Mouse (Mus musculus) embryonic facial prominence, embryonic 11.5 days (tissue): ENCODE results near the gene Apoa4. TPM values are rescaled to one million over a fixed set of nuclear protein-coding genes. Genes with fewer than 3 reads are reported as not detected.

Experiments
- ATAC-seq: fragments of 200-750 bp; cut with Nextera tagmentation; replicated peaks from 2 replicates; pipeline ENCODE4 v1.8.0; 2017; ENCODE audit warnings: low read depth; ENCODE audit not compliant: insufficient number of reproducible peaks, low FRiP score, low TSS enrichment
- DNase-seq: peaks from one replicate; pipeline ENCODE4 v3.0.0-alpha.2; 2015; ENCODE audit warnings: low spot score
- H3K27ac ChIP-seq: fragments of 300-500 bp; sonication (generic); replicated peaks from 2 replicates; pipeline ENCODE4 v1.5.1; 2014; ENCODE audit warnings: mild to moderate bottlenecking, low read depth, low read length, control low read depth
- H3K27me3 ChIP-seq: fragments of 300-500 bp; sonication (generic); 2 replicates; pipeline ENCODE4 v1.6.1; 2014; ENCODE audit warnings: mild to moderate bottlenecking, low read length, moderate library complexity, mixed read lengths; ENCODE audit not compliant: control insufficient read depth, insufficient read depth
- H3K36me3 ChIP-seq: fragments of 300-500 bp; sonication (generic); replicated peaks from 2 replicates; pipeline ENCODE4 v1.6.1; 2014; ENCODE audit warnings: low read depth, mild to moderate bottlenecking, low read length, moderate library complexity, mixed read lengths; ENCODE audit not compliant: control insufficient read depth, insufficient read depth
- H3K4me1 ChIP-seq: fragments of 300-500 bp; sonication (generic); 2 replicates; pipeline ENCODE4 v1.6.1; 2014; ENCODE audit warnings: low read length, mixed read lengths; ENCODE audit not compliant: control insufficient read depth, insufficient read depth
- H3K4me2 ChIP-seq: fragments of 300-500 bp; sonication (generic); 2 replicates; pipeline ENCODE4 v1.6.1; 2014; ENCODE audit warnings: low read depth, mild to moderate bottlenecking, control low read depth, low read length, moderate library complexity
- H3K4me3 ChIP-seq: fragments of 300-500 bp; sonication (generic); 2 replicates; pipeline ENCODE4 v1.5.1; 2014; ENCODE audit warnings: low read depth, low read length, control low read depth
- H3K9ac ChIP-seq: fragments of 300-500 bp; sonication (generic); replicated peaks from 2 replicates; pipeline ENCODE4 v1.6.1; 2014; ENCODE audit warnings: mild to moderate bottlenecking, control low read depth, low read length
- H3K9me3 ChIP-seq: fragments of 300-500 bp; sonication (generic); replicated peaks from 2 replicates; pipeline ENCODE4 v1.6.1; 2016; ENCODE audit warnings: mild to moderate bottlenecking, low read length, inconsistent platforms, mixed read lengths; ENCODE audit not compliant: control insufficient read depth
- WGBS: fragments of 180-500 bp; shearing (Covaris S2); extraction: QIAGEN DNeasy Blood & Tissue Kit; methylation state at CpG from one replicate; pipeline ENCODE4 v1.1.7; 2014; 5-methylcytosine and 5-hydroxymethylcytosine counted together
- polyA plus RNA-seq: library from polyadenylated mRNA; unstranded; fragments of >200 nt; fragmentation: Nextera tagmentation; extraction: Ambion mirVana; gene quantifications from 2 replicates; pipeline ENCODE4 v1.2.1, GENCODE M21; 2014

Apoa4 gene
- polyA plus RNA-seq = not detected in 2 replicates

- H3K4me2 ChIP-seq = no peak within 1 kb of the TSS
- H3K4me1 ChIP-seq = no peaks in the 10 kb centered on the region
- 73% methylated on average over 7 of the region's 7 CpGs for WGBS
- ATAC-seq (no peak), DNase-seq (no peak)
- H3K27me3 ChIP-seq = no peaks in the 10 kb centered on the region
- no peaks in the 10 kb centered on the region for H3K36me3 ChIP-seq
- H3K9ac ChIP-seq = no peak within 1 kb of the TSS
- no peak within 1 kb of the TSS for H3K4me3 ChIP-seq
- H3K27ac ChIP-seq = no peak within 1 kb of the TSS
- no peaks in the 10 kb centered on the region for H3K9me3 ChIP-seq
Observed at GRCm38 (mm10) chr9:46240526-46241153, at the start of gene Apoa4. Gene Apoa4, plus strand, starts transcription at chr9:46240696.

- no peak for DNase-seq
- ATAC-seq = no peak
- H3K9ac ChIP-seq = no peak overlapping the region
- no peaks in the 10 kb centered on the region for H3K4me1 ChIP-seq
- no peaks in the 10 kb centered on the region for H3K27me3 ChIP-seq
- H3K36me3 ChIP-seq = no peaks in the 10 kb centered on the region
- no peak overlapping the region for H3K4me3 ChIP-seq
- no peak overlapping the region for H3K27ac ChIP-seq
- H3K9me3 ChIP-seq = no peaks in the 10 kb centered on the region
- H3K4me2 ChIP-seq = no peak overlapping the region
- whole genome bisulfite sequencing = 59% methylated on average over 8 of the region's 8 CpGs
Observed at GRCm38 (mm10) chr9:46191234-46191633, 49.3 kb upstream of the Apoa4 start.

GRCm38 (mm10) chr9:46191644-46192043 is 48.9 kb upstream of the Apoa4 start:
- Histone ChIP-seq H3K4me2 (no peak overlapping the region), H3K9ac (no peak overlapping the region), H3K27me3 (no peaks in the 10 kb centered on the region), H3K4me1 (no peaks in the 10 kb centered on the region), H3K36me3 (no peaks in the 10 kb centered on the region), H3K27ac (no peak overlapping the region), H3K9me3 (no peaks in the 10 kb centered on the region), H3K4me3 (no peak overlapping the region)
- WGBS = 47% methylated on average over 1 of the region's 1 CpGs
- peak; percentile 72 for DNase-seq
- no peak for ATAC-seq

- ATAC-seq (no peak), DNase-seq (no peak)
- Histone ChIP-seq H3K27ac (no peak overlapping the region), H3K9ac (no peak overlapping the region), H3K4me2 (no peak overlapping the region), H3K36me3 (no peaks in the 10 kb centered on the region), H3K9me3 (no peaks in the 10 kb centered on the region), H3K27me3 (no peaks in the 10 kb centered on the region), H3K4me3 (no peak overlapping the region), H3K4me1 (no peaks in the 10 kb centered on the region)
- 90% methylated on average over 6 of the region's 6 CpGs for WGBS
Observed at GRCm38 (mm10) chr9:46192642-46193041, 47.9 kb upstream of the Apoa4 start.

GRCm38 (mm10) chr9:46194809-46195208 is 45.7 kb upstream of the Apoa4 start:
- no peaks in the 10 kb centered on the region for H3K4me1 ChIP-seq
- no peaks in the 10 kb centered on the region for H3K36me3 ChIP-seq
- DNase-seq = no peak
- 87% methylated on average over 9 of the region's 9 CpGs for WGBS
- ATAC-seq = no peak
- no peaks in the 10 kb centered on the region for H3K9me3 ChIP-seq
- H3K27ac ChIP-seq = no peak overlapping the region
- H3K27me3 ChIP-seq = no peaks in the 10 kb centered on the region
- no peak overlapping the region for H3K9ac ChIP-seq
- H3K4me3 ChIP-seq = no peak overlapping the region
- H3K4me2 ChIP-seq = no peak overlapping the region

- ATAC-seq = no peak
- H3K36me3 ChIP-seq = no peaks in the 10 kb centered on the region; the same call in 1 of the 2 replicates
- H3K4me3 ChIP-seq = no peak overlapping the region
- DNase-seq = no peak
- no peak overlapping the region for H3K4me2 ChIP-seq
- H3K4me1 ChIP-seq = no peaks in the 10 kb centered on the region
- 84% methylated on average over 12 of the region's 12 CpGs for WGBS
- no peaks in the 10 kb centered on the region for H3K9me3 ChIP-seq
- no peak overlapping the region for H3K27ac ChIP-seq
- H3K9ac ChIP-seq = no peak overlapping the region
- no peaks in the 10 kb centered on the region for H3K27me3 ChIP-seq
Observed at GRCm38 (mm10) chr9:46196699-46197169, 43.8 kb upstream of the Apoa4 start.

- H3K4me3 ChIP-seq = no peak overlapping the region
- no peak for DNase-seq
- 90% methylated on average over 9 of the region's 9 CpGs for WGBS
- ATAC-seq = no peak
- H3K27me3 ChIP-seq = no peaks in the 10 kb centered on the region
- H3K4me1 ChIP-seq = no peaks in the 10 kb centered on the region
- no peak overlapping the region for H3K27ac ChIP-seq
- H3K9ac ChIP-seq = no peak overlapping the region
- no peaks in the 10 kb centered on the region for H3K9me3 ChIP-seq
- no peak overlapping the region for H3K4me2 ChIP-seq
- no peaks in the 10 kb centered on the region; the same call in 1 of the 2 replicates for H3K36me3 ChIP-seq
Observed at GRCm38 (mm10) chr9:46198461-46198860, 42.0 kb upstream of the Apoa4 start.

- DNase-seq = no peak
- Histone ChIP-seq H3K27ac (no peak overlapping the region), H3K9ac (no peak overlapping the region), H3K4me3 (no peak overlapping the region), H3K4me2 (no peak overlapping the region), H3K9me3 (no peaks in the 10 kb centered on the region), H3K4me1 (no peaks in the 10 kb centered on the region), H3K36me3 (no peaks in the 10 kb centered on the region; the same call in 1 of the 2 replicates), H3K27me3 (no peaks in the 10 kb centered on the region)
- WGBS = 88% methylated on average over 7 of the region's 7 CpGs
- no peak for ATAC-seq
Observed at GRCm38 (mm10) chr9:46198936-46199335, 41.6 kb upstream of the Apoa4 start.
